Mouse (Mus musculus): ENCODE results near the gene Exosc5.

- TF ChIP-seq CTCF (IDR thresholded peaks at IDR 0.05; ENCODE audit: low read depth) (no peak), EP300 (IDR thresholded peaks at IDR 0.05; ENCODE audit: low read depth) (no peak)
Observed at GRCm38 (mm10) chr7:25684659-25685058, 25.7 kb downstream of the Exosc5 start.

Data from liver, postnatal 0 days (tissue).